Mouse (Mus musculus) liver (tissue): ENCODE measurements around the gene Ak2.

ENCODE experiments used
- DNase-seq: peaks from one replicate; pipeline ENCODE4 v3.0.0-alpha.2; 2020; ENCODE audit warnings: mixed read lengths

Gene Ak2

GRCm38 (mm10) chr4:128991500-128992008 lies at the start of gene Ak2:
Gene Ak2 (plus strand): TSS chr4:128991958.
- DNase-seq, result no peak

- no peak for DNase-seq
These were observed 49.4 kb upstream of the Ak2 start for GRCm38 (mm10) chr4:128942346-128942745.

GRCm38 (mm10) chr4:128946736-128947135 lies 45.0 kb upstream of the Ak2 start:
- DNase-seq, result no peak

- peak; percentile 58 for DNase-seq
These were observed 44.3 kb upstream of the Ak2 start for GRCm38 (mm10) chr4:128947326-128947933.

GRCm38 (mm10) chr4:128948137-128948674 lies 43.6 kb upstream of the Ak2 start:
- DNase-seq, result peak; percentile 62

- DNase-seq, result peak; percentile 74
These were observed 42.2 kb upstream of the Ak2 start for GRCm38 (mm10) chr4:128949470-128950005.

- no peak for DNase-seq
These were observed 41.3 kb upstream of the Ak2 start for GRCm38 (mm10) chr4:128950461-128950860.

GRCm38 (mm10) chr4:128953851-128954250 lies 37.9 kb upstream of the Ak2 start:
- DNase-seq, result no peak

GRCm38 (mm10) chr4:128957155-128957911 lies 34.4 kb upstream of the Ak2 start:
- peak; percentile 36 for DNase-seq

- DNase-seq, result no peak
These were observed 33.6 kb upstream of the Ak2 start for GRCm38 (mm10) chr4:128958156-128958555.

GRCm38 (mm10) chr4:128958849-128959248 lies 32.9 kb upstream of the Ak2 start:
- no peak for DNase-seq

- DNase-seq, result no peak
These were observed 32.1 kb upstream of the Ak2 start for GRCm38 (mm10) chr4:128959676-128960075.

GRCm38 (mm10) chr4:128961301-128962028 lies 30.3 kb upstream of the Ak2 start:
- no peak for DNase-seq

- DNase-seq, result peak; percentile 89
These were observed 29.5 kb upstream of the Ak2 start, which contains the start of gene Azin2 for GRCm38 (mm10) chr4:128962029-128962925. Gene Azin2 (minus strand): TSS chr4:128962442.

- no peak for DNase-seq
These were observed 28.9 kb upstream of the Ak2 start for GRCm38 (mm10) chr4:128962926-128963290.

- no peak for DNase-seq
These were observed 25.0 kb upstream of the Ak2 start for GRCm38 (mm10) chr4:128966751-128967150.

GRCm38 (mm10) chr4:128969081-128969480 lies 22.7 kb upstream of the Ak2 start:
- no peak for DNase-seq

GRCm38 (mm10) chr4:128969607-128970416 lies 21.9 kb upstream of the Ak2 start:
- DNase-seq, result no peak

- no peak for DNase-seq
These were observed 21.3 kb upstream of the Ak2 start for GRCm38 (mm10) chr4:128970417-128970807.

- DNase-seq, result peak; percentile 78
These were observed 20.6 kb upstream of the Ak2 start for GRCm38 (mm10) chr4:128971065-128971694.
